Mouse (Mus musculus): ENCODE results near the gene Kdm2b.

The Kdm2b gene

DNA sequence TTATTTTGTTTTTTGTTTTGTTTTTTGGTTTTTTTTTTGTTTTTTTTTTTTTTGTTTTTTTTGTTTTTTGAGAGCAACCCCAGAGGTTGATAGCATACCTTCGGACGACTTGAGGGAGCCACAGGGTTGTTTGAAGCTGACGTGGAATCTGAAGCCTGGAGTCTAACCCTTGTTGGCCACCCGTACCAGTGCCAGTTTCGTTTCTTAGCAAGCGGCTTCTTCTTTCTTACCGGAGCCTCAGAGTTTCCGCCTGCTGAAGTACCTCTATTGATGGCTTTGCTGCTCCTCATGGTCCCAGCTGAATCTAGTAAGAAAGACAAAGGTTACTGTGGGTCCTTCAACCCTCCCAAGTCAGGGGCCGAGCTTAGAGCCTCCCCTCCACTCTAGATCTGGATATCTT is 22.1 kb upstream of the Kdm2b start:
- DNase-seq (ENCODE audit: low read depth, low spot score), result no peak

DNA sequence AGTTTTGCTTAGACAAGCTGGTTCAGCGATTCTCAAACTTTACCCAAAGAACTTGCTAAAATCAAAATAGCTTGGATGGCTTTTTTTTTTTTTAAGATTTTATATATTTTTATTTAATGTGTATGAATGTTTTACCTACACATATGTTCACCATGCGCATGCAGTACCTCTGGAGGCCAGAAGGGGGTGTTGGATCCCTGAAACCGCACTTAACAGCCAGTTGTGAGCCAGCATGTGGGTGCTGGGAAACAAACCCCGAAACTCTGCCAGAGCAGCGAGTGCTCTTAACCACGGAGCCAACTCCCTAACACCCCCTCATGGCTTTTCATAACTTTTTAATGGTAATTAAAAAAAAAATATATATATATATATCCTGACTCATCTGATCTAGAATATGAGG is 21.2 kb upstream of the Kdm2b start:
- peak; percentile 61 for DNase-seq (ENCODE audit: low read depth, low spot score)

DNA sequence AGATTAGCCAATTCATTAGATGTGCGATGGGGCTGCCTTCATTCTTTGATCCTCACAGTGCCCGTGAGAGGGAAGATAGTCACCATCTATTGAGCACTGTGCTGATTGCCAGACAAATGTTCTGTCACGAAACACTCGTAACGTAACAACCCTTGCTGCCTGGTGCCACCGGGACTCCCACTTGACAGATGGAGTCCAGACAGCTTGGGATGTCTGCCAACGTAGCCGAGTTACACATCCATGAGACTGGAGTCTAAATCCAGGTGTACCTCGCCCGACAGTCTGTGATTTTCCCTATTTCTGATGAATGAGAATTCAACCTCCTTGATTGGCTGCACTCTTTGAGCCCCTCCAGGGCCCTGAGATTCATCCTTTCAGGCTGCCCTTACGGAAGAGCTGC is 20.2 kb upstream of the Kdm2b start:
- DNase-seq (ENCODE audit: low read depth, low spot score), result no peak

DNA sequence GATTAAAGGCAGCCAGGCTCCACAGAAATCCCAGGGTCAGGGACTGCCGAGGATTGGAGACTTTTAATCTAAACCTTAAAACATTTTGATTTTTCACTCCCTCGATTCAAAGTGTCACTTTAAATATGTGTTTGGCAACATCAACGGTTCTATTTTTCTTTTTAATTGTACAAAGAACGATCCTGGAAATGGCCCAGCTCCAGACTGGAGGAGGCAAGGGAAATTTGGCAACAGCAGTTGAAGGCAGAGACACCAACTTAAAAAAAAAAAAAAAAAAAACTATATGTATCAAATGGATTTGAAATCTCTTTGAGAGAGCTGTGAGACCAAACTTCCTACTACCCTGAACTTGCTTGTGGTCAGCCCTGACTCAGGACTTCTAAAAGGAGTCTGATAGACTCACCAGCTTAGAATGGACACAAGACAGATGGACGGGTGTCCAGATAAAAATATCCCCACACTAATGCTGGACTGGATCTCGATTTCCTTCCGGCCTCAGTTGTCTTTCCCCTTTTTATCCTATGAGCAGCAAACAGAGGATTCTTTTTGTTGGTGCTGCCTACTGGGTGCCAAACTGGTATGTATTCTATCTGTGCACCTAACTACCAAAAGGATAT is 19.4 kb upstream of the Kdm2b start:
- no peak for DNase-seq (ENCODE audit: low read depth, low spot score)

DNA sequence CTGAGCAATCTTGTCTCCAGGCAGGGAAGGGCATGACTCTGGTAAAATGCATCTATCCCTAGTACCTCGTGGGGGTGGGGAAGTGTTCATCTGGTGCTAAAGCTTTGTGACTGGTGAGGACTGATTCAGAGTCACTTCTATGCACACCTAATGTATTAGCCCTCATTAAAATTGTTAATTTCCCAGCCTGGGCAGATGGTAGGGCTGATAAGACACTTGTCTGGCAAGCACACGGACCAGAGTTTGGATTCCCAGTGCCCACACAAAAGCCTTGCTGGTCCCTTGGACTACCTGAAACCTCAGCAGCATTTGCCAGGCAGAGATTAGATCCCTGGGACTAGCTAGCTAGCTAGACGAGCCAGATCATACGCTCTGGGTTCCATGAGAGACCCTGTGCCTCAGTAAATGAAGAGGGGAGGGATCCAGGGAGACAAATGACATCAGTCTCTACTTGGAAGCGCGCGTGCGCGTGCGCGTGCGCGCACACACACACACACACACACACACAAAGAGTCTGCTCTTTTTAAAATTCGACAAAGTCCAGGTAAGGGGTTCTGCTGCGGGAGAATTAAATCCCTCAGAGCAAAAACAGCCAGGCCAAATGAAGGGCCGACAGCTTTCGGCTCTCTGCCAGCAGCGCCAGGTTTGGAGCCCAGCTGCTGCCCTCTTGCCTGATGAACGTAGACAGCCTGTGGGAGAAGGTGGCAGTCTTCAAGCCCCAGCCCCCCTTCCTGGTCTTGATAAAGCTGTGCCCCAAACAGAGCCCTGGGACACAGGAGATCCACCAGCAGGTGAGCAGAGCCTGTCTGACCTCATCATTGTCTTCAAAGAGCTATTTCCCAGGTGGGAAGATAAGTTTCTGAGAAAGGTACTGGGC is 16.3 kb upstream of the Kdm2b start:
- no peak for DNase-seq (ENCODE audit: low read depth, low spot score)

DNA sequence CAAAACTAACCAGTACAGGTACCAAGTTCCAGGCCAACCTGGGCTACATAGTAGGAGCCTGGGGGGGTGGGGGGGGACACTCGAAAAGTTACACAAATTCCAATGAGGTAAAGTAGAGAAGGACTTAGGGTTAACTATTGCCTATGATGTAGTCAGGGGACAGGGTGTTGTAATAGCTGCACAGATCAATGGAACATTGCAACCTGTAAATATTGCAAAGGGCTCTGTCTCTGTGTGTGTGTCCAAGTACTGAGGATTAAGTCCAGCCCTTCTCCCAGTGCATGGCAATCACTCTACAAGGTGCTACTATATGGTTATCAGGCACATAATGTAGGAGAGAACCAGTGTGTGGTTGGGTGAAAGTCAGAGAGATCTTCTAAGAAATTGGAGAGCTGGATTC is 11.3 kb upstream of the Kdm2b start:
- DNase-seq (ENCODE audit: low read depth, low spot score), result no peak

DNA sequence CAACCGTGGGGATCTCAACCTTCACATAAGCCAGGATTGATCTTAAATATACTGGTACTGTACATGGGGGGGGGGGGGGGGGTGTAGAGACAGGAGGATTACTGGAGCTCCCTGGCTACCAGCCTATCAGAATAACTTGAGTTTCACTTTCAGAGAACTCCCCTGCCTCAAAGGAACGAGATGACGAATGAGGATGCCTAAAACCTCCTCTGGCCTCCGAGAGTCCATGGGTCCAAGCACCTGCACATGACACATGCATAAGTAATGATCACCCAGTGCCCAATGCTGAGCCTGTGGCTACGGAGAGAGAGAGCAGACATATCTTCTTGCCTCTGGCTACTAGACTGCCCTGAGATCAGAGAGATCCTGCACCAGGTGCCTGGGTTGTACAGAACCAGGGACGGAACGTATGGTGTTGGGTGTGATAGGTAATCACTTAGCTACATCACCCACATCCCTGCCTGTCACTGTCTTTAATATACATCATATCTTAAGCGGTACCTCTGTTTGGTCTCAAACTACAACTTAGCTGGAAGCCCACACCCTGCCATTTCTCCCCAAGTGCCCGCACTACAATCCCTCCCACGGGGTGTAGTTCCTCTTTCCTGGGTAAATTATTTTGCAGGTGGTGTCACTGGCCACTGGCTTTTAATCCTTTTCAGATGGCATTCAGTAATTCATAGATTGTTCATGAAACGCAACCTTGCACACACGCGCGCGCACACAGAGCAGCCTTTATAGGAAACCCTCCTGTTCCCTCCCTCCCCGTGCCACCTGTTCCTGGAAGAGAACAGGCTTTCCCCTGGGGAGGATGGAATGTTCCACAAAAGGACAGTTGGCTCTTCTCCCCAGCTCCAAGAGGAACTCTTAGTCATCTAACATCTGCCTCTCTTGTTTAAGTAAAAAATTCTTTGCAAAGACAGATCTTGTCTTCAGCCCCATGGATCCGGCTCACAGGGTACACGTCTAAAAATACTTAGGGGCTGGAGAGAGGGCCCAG is 7.9 kb upstream of the Kdm2b start:
- no peak for DNase-seq (ENCODE audit: low read depth, low spot score)

DNA sequence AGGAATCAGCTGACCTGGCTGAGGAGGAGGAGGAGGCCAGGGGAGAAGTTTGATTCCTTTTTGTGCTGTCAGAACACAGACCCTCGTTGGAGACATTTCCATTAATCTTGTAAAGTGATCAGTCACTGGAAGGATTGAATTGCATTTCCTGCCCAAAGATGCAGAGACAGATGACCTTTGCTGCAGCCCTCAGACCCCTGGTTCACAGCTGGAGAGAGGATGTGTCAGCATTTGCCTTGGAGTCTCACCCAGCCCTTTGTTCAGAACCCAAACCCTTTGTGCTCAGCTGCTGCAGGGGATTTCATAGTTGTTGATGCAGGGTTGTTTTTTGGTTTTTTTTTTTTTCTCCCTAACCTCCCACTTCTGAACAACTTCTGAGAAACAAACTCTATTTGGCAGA is 5.3 kb upstream of the Kdm2b start:
- DNase-seq (ENCODE audit: low read depth, low spot score), result peak; percentile 74

DNA sequence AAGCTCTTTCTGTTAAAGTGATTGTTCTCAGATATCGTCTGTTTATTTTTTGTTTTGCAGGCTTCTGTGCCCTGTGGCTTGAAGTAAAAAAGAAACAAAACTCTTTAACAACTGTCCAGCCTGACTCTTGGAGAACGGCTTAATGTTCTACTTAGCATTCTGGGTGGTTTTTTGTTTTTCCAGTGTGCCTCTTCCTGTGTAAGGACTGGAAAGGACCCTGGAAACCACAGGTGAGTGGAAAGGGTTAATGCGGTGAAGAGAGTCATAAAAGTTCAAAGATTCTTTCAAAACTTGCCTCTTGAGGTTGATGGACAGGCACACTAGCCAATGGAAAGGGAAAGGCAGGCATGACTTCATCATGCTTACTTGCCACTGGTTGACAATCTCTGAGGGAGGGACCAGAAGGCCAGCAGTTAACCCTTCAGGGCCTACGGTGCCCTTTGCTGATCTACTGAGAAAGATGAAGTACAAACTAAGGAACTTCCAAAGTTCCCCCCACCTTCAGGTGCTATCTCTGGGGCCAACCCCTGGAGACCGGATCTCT is 4.8 kb upstream of the Kdm2b start:
- peak; percentile 98 for DNase-seq (ENCODE audit: low read depth, low spot score)

DNA sequence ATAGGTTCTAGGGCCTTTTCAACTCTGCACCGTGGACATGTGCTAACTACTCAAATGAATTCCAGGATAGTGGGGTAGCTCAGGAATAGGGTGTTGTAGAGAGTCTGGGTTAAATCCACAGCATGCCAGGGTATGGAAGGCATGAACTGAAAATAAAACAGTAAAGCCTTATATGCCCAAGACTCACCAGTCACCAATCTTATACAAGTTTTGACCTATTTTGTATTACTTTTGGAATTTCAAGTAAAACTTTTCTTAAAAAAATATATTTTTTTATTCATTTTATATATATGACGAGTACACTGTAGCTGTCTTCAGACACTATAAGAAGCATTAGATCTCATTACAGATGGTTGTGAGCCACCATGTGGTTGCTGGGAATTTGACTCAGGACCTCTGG is 4.2 kb upstream of the Kdm2b start:
- no peak for DNase-seq (ENCODE audit: low read depth, low spot score)

DNA sequence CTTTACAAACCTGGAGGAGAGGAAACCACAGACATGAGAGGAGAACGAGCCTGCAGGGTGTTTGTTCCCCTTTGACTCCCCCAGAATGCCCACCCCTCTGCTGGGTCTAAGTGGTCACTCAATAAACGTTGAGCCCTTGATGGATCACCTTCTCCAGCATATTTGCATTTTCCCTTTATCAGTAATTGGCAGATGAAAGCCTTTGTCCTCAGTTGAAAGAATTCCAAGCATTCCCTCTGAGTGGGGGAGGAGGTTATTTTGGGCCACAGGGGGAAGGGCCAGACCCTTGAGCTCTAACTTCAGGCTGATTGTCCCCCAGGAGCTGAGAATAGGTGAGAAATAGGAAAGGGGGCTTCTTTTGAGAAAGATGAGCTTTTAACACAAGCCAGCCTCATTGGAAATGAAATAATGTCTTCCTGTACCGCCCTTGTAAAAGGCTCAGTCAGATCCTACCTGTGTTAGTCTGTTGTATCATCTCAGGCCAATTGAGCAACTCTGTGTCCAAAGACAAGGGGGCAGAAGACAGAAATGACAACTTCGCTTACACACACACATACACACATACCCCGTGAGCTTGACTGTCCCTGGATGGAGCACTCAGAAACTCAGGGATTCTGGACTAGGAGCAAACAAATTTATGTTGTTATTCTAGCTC is 1.9 kb upstream of the Kdm2b start:
- DNase-seq (ENCODE audit: low read depth, low spot score), result peak; percentile 72

DNA sequence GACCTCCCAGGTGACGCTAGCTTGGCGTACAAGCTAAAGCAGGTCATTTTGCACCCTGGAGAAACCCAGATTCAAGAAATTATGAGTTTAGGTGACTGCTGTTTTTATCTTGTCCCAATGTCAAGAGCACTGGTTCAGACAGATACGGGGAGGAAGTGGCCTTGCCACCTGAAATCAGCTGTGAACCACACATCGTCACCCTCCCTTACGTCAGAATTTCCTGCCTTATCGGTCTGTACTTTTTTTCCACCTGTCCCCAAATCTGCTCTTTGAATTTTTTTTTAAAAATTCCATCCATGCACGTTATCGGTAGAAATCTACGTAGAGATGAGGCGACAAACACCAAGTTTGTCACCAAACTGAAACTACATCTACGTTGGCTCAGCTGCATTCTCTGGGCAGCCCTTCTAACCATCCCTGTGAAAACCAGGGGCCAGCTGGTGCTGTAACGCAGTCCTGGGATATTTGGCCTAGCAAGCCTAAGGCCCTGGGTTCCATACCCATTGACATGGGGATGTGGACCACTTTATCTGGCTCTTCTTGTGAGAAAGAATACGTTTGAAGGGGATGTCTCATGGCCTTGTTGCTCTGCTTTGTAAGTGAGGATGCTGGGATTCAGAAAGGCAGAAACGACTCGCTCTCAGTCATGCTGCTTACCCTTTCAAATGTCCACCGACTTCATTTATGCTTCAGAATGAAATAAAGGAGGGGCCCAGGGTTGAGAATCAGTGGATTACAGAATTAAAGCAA is 963 bp upstream of the Kdm2b start:
- DNase-seq (ENCODE audit: low read depth, low spot score), result no peak

DNA sequence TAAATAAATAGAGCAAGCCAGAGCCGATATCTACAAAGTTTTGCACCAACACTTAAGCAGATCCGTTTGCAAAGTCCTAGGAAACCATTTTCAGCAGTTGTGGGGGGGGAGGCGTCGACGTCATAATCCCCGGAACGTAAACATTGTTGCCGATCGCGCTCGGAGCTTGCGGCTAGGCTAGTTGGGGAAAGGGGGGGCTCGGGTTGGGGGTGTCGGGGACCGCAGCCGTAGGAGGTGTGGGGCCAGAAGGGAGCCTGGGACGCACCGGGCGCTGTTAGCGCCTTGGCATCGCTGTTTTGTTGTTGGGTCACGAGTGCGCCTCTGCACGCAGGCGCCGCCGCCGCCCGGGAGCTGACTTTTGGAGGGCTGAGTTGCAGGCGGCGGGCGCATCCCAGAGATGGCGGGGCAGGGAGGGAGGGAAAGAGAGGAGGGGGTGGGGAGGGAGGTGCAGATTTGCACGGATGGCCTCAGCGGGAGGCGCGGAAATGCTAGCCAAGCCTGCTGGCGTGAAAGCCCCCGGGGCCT is 560 bp downstream of the Kdm2b start:
- DNase-seq (ENCODE audit: low read depth, low spot score), result peak; percentile 81

DNA sequence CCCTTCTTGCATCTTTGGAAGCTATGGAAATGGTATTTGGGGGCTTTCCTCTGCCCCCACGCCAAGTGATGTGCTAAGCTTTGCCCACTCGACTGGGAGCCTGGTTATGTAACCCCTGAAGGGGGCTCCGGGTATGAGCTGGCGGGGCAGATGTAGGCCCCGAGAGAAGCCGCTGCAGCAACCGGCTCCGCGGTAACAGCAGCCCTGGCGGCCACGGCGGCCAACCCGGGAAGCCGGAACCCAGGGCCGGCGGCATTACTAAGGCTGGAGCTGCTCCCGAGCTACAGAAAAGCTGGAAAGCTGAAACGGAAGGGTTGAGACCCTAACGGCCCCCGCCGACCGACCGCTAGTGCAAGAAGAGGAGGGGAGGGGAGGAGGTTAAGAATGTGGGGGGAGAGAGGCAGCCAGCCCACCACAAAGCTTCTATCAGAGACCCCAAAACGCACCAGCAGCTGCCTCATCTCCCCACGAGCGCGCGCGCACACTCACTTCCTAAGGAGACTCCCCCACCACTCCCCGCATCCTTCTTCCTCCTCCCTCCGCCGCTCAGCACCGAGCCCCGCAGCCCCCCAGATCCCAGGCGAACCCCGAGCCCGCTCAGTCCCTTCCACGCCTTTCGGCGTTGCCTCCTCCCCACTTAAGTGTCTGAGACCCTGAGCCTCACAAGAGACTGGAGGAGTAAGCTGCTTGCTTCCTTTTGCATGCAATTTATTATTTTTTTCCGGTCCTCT is 1.4 kb downstream of the Kdm2b start:
- DNase-seq (ENCODE audit: low read depth, low spot score), result peak; percentile 31

DNA sequence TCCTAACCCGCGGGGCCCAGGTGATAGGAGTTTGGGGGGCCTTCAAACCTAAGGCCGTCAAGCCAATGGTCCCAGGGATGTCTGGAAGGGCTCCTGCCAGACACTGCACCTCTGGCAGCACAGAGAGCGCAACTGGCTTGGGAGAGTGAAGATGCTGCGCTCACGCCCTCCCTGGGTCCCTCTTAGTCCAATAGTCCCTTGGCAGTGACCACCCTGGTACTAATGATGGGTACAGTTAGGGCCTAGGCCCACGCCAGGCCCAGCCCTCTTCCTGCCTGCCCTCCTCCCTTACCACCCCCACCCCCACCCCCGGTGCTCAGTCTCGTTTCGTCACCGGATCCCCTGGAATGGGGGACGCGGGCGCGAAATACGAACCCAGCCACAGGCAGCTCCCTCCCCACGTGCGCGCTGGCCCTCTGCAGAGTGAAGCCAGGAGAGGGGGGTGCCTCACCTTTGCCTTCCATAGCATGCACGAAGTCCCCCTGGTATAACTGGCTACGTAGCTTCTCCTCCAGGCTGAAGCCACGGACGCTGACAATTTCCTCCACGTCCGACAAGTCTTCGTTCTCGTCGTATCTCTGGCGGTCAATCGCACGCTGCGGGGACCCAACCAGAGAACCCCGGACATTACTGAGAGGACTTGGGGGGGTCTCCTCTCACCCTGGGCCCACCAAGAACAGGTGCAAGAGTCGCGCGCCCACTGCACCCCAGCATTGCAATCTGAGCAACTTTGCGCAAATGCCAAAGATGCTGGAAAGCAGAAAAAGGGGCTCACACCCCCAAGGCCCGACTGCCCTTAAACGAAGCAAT is 2.2 kb downstream of the Kdm2b start:
- DNase-seq (ENCODE audit: low read depth, low spot score), result peak; percentile 37

DNA sequence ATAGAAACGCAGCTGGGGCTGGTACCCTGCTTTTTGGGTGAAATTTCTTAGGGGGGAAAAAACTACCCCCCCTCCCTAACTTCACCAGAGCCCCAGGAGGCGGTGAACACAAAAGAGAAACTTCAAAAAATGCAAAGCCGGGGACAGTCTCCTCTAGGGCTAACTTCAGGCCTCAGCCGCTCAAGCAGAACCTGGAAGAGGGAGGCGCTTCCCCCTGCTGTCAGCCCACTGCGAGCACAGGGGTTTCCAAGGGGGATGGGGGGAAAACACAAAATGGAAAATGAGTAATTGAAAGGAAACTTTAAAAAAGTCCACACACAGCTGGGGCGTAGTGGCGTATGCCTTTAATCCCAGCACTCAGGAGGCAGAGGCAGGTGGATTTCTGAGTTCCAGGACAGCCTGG is 3.5 kb downstream of the Kdm2b start:
- DNase-seq (ENCODE audit: low read depth, low spot score), result no peak

DNA sequence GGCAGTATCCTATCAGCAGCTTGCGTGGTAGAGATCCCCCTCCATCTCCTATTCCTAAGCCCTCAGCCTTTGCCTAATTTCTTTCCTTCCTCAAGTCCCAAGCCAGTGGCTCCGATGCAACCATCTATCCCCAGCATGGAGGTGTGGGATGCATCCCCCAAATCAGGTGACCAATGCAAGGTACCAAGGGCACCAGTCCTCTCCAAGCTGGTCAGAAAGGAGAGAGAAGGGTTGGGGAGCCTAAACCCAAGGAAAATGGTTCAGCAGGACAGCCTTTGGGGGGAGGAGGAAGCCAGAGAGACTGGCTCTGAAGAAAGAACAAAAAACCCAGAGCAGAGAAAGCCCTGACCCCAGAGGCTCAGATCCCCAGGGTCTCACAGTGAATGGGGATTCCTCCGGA is 4.3 kb downstream of the Kdm2b start:
- no peak for DNase-seq (ENCODE audit: low read depth, low spot score)

DNA sequence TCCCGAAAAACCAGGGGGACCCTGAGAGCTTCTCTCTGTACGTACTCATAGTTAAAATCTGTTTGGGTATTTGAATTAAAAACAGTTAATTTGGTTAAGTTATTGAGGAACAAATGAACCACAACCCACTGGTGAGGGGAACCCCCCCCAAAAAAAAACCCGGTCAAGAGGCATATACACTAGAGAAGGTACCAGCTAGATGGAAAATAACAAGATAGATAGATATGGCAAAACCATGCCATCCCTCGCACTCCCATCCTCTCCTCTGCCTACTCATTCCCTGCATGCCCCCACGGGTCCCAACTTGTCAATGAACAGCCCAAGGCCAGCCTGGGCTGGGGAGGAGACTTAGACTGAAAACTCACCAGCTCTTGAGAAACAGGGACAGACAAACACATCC is 5.1 kb downstream of the Kdm2b start:
- no peak for DNase-seq (ENCODE audit: low read depth, low spot score)

DNA sequence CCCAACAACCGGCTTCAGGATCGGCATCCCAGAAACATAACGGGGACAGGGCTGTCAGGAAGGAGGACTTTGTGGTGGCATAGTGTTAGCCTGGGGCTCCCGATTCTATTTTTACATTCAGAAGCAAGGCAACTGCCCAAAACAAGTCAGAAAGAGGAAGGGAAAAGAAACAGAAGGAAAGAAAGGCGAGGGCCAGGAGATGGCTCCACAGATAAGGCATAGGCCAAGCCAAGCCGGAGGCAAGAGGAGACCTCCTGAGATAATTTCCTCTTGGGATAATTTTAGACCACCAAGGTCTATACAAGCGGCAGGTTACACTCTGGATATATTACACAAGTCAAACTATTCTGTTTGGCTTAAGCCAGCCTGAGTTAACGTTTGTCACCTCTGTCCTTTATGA is 10.7 kb downstream of the Kdm2b start:
- no peak for DNase-seq (ENCODE audit: low read depth, low spot score)
